Mouse (Mus musculus) liver, adult 2 months (tissue): ENCODE data around the gene Tcf7l1.

Experiments used
- CTCF ChIP-seq: fragments of 200-500 bp; IDR thresholded peaks from 2 replicates; pipeline ENCODE4 v1.5.1; 2011; ENCODE audit warnings: low read depth, low read length, control low read depth
- POLR2A ChIP-seq: fragments of 200-500 bp; IDR thresholded peaks from 2 replicates; pipeline ENCODE4 v1.6.1; 2011; ENCODE audit warnings: low read length, control low read depth; ENCODE audit not compliant: insufficient read depth; ENCODE audit errors: extremely low read depth

DNA sequence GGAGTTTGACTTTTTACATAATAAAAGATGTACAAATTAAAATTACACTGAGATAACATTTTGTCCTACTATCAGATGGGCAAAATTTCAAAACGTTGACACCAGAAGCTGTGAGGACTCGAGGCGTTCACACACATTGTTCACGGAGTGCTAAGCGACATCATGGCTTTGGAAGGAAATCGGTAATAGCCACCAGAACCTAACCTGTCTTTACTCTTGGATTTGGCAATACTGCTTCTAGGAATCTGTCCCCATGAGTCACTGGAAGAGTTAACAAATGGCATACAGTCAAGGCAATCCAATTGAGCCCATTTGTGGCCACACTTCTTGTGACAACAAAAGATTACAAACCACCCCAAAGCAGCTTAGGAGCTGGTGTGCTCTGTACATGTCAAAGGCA lies 14.6 kb upstream of the Tcf7l1 start:
- TF ChIP-seq CTCF (no peak), POLR2A (no peak)
